Mouse (Mus musculus) megakaryocyte progenitor cell, adult 5-6 weeks (primary cell): ENCODE measurements around the gene C1s1. TPM values are rescaled to one million over a fixed set of nuclear protein-coding genes. Genes with fewer than 3 reads are reported as not detected.
"Not testable (repeated sequence)": the region's sequence is repeated elsewhere in the genome, so short reads cannot be mapped to it uniquely, and the experiment has no call there.

ENCODE experiments used
- ATAC-seq: replicated peaks from 2 replicates; pipeline ENCODE4 v1.8.0; 2016; ENCODE audit warnings: mild to moderate bottlenecking, moderate TSS enrichment, inconsistent platforms; ENCODE audit not compliant: poor library complexity
- total RNA-seq, 2 experiments: library from RNA; stranded (forward) in 1 of 2; stranded (reverse) in 1 of 2; fragments of 157-497, 149-512 nt in 1 of 2; fragments of 200-1000 nt in 1 of 2; gene quantifications; 2 replicates each; pipeline versions ENCODE4 v1.2.3 to v1.2.4; 2015 to 2017

C1s1 gene
- total RNA-seq (2015) (not detected in 2 replicates), total RNA-seq (2017) (not detected in 2 replicates)

- peak; percentile 88 for ATAC-seq
Measured at GRCm38 (mm10) chr6:124542284-124542683, at the start of gene C1s1. Gene C1s1, minus strand, starts transcription at chr6:124542359.

DNA sequence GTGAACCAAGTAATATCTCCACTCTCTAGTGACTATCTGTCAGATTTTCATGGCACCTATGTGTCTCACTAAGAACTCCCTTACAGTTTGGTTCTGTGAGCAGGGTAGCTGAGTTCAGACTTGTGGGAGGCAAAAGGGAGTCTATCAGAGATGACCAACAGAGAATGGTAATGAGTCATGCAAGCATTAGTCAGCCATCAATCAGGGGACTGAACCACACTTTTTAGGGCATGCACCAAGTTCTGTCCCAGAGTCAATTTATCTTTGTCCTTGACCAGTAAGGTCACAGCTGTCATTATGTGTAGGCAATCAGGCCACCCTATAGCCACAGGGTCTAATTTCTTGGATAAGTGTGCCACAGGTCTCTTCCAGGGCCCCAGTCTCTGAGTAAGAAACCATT is 46.6 kb upstream of the C1s1 start:
- no peak for ATAC-seq

GRCm38 (mm10) chr6:124586266-124586665 is 44.1 kb upstream of the C1s1 start:
- no peak for ATAC-seq

DNA sequence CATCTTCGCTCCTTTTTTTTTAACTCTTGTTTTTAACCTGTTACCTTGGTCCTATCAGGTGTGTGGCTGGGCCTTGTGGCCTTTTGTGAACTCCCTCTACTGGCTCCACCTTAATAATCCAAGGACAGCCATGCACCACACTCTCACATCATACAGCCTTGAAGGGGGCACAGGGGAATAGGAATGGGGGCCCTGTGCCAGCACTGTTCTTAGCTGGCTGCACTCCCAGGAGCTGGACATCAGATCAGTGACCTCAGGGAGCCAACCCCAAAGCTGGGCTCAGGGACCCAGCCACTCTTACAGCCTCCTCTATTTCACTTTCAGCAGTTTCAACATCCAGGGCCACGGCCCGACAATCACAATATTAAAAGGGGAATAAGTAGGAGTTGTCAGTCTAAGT is 43.6 kb upstream of the C1s1 start:
- no peak for ATAC-seq

GRCm38 (mm10) chr6:124584935-124585334 is 42.8 kb upstream of the C1s1 start:
- ATAC-seq, result no peak

GRCm38 (mm10) chr6:124582231-124582630 is 40.1 kb upstream of the C1s1 start:
- ATAC-seq, result no peak

GRCm38 (mm10) chr6:124580155-124580554 is 38.0 kb upstream of the C1s1 start:
- ATAC-seq, result peak; percentile 68

GRCm38 (mm10) chr6:124575155-124575678 is 33.1 kb upstream of the C1s1 start:
- not testable (repeated sequence) for ATAC-seq

- peak; percentile 90 for ATAC-seq
Measured at GRCm38 (mm10) chr6:124570026-124570425, 27.9 kb upstream of the C1s1 start, which contains the start of gene C1rb. Gene C1rb, plus strand, starts transcription at chr6:124570294.

DNA sequence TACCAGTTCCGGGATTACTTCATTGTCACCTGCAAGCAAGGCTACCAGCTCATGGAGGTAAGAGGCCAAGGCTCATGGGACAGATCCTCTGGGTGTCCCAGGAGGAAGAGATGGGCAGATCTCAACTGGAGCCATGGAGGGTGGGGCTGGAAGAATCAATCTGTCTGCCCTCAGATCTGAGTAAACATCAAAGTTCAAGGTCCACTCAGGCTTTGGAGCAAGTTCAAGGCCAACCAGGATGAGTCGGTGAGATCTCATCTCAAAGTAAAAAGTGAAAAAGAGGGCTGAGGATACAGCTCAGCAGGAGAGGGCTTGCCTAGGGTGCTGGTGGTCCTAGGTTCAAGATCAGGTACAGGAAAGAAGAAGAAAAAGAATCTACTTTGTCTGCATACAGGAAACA is 19.5 kb upstream of the C1s1 start:
- not testable (repeated sequence) for ATAC-seq

- not testable (repeated sequence) for ATAC-seq
Measured at GRCm38 (mm10) chr6:124561156-124561555, 19.0 kb upstream of the C1s1 start.

DNA sequence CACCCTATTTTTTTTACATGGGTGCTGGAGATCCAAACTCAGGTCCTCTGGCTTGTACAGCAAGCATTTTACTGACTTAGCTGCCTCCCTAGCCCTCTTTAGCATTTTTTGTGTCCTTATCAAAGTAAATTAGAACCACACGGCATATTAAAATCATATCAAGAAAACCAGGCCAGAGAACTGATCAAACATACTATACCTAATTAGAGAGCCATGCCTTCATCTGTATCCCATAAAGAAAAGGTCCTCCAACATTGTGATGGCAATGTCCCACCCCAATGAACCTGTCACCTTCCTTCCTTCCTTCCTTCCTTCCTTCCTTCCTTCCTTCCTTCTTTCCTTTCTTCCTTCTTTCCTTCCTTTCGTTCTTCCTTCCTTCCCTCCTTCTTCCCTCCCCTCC is 13.8 kb upstream of the C1s1 start:
- ATAC-seq, result not testable (repeated sequence)

GRCm38 (mm10) chr6:124552766-124553165 is 10.6 kb upstream of the C1s1 start:
- no peak for ATAC-seq

- 0 out of 2 replicates have a peak, but pooled peaks have one; percentile 29 for ATAC-seq
Measured at GRCm38 (mm10) chr6:124549023-124549550, 6.9 kb upstream of the C1s1 start.

GRCm38 (mm10) chr6:124547979-124548378 is 5.8 kb upstream of the C1s1 start:
- ATAC-seq, result not testable (repeated sequence)

- 0 out of 2 replicates have a peak, but pooled peaks have one; percentile 21 for ATAC-seq
Measured at GRCm38 (mm10) chr6:124545425-124545824, 3.3 kb upstream of the C1s1 start.

DNA sequence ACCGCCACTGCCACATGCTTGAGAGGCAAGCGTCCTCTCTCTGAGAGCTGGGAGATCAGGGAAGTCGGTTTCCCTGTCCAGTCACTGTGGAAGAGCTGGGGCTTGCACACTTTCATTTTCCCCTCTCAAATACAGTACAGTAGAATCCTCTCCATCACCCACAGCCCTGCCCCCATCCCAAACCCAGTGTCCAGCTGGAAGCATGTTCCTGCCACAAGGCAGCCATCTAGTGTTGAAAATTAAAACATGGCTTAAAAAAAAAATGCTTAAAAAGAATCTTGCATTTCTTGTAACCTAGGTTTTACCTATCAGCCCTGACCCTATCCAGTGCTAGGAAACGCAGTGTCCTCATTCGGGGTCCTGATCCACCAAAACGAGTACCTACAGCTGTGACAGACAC is 2.3 kb upstream of the C1s1 start:
- ATAC-seq, result peak; percentile 29; the same call in 1 of the 2 replicates

- not testable (repeated sequence) for ATAC-seq
Measured at GRCm38 (mm10) chr6:124541176-124541575, 983 bp downstream of the C1s1 start.

- peak; percentile 76 for ATAC-seq
Measured at GRCm38 (mm10) chr6:124536125-124536829, 5.9 kb downstream of the C1s1 start.

GRCm38 (mm10) chr6:124531077-124531476 is 11.1 kb downstream of the C1s1 start:
- no peak for ATAC-seq

DNA sequence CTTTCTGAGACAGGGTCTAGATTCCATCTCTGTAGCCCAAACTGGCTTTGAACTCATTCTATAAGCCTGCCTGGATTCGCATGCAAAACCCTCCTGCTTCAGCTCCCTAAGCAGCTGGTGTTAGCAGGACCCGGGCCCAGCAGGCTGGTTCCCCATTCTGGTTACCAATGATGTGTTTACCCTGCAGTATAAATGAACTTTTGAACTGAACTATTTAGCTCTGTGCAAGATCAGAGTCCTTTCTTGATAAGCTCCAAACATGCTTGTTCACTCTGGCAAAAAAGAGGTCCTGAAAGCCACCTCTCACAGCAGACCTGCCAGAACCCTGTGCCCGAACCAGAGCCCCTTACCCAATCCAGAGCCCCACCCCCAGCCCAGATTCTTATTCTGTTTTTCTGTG is 14.3 kb downstream of the C1s1 start:
- no peak for ATAC-seq

GRCm38 (mm10) chr6:124522082-124522481 is 20.1 kb downstream of the C1s1 start:
- peak; percentile 42; the same call in 1 of the 2 replicates for ATAC-seq
